Mouse (Mus musculus) ES-E14 (cell line): ENCODE measurements around the gene Hs3st1.

Source experiments
- CHD2 ChIP-seq: IDR thresholded peaks from 2 replicates; pipeline ENCODE4 v1.6.1; 2014; ENCODE audit warnings: mild to moderate bottlenecking, low read depth, low read length, inconsistent platforms
- ZC3H11A ChIP-seq: IDR thresholded peaks from 2 replicates; pipeline ENCODE4 v1.6.1; 2012; ENCODE audit warnings: low read depth, mild to moderate bottlenecking, inconsistent platforms, low read length, borderline replicate concordance
- ZNF384 ChIP-seq: IDR thresholded peaks from 2 replicates; pipeline ENCODE4 v1.6.1; 2012; ENCODE audit warnings: low read depth, low read length, inconsistent platforms

GRCm38 (mm10) chr5:39761682-39762456 is 6.6 kb upstream of the Hs3st1 start:
- TF ChIP-seq ZC3H11A (no peak), ZNF384 (no peak), CHD2 (no peak)
